In the genomic region with DNA sequence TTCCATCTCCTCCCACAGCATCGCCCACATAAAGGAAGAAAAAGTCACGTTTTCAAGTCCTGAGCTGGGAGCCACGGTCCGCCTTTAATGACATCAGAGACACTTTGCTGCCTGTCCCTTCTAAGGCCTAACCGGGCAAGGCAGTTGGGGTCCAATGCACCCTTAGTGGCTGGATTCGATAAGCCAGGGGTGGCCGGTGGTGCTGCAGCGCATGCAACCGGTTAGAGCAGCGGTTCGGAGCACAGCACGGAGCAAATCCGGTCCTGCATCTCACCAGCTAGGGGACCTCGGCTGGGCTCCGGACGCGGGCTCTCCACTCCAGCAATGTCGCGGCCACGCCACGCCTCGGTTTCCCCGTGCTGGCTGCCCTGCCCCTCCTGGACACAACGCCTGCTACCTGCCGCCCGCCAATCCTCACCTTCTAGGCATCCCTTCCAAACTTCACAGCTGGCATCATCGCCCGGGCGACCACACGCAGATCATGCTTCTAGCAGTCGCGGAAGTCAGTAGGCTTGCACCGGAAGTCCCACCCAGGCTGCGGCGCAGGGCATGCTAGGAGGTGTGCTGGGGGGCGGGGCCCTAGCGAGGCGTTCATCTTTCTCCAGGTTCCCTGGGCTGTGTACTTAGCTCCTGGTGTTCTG, we compare ENCODE assay signal across 8 mouse cellular contexts. TPM values are rescaled to one million over a fixed set of nuclear protein-coding genes. Genes with fewer than 3 reads are reported as not detected.
A peak's percentile ranks its signal among the peaks of the same experiment; 100 is the strongest.
DNase-seq lines count a peak whose midpoint lies in the region; ATAC-seq lines count a peak whose summit lies in the region.

A gene (minus strand): TSS at position 523 of the 641 bp plus-strand sequence.

- H3K27me3 ChIP-seq in hindbrain, embryonic 16.5 days (replicated peaks; ENCODE audit: control insufficient read depth, insufficient read depth, low read length), result no peaks in the 10 kb centered on the region
- H3K27me3 ChIP-seq in megakaryocyte, embryonic 14.5 days (replicated peaks), result no peaks in the 10 kb centered on the region

- peak; percentile 98 for ATAC-seq in hindbrain, embryonic 16.5 days

- WGBS in hindbrain, embryonic 16.5 days, result 1% methylated on average over 32 of the region's 38 CpGs

- peak within 1 kb of the TSS; percentile 60 for H3K27ac ChIP-seq in hindbrain, embryonic 16.5 days (ENCODE audit: low read depth, low read length)

- H3K9me3 ChIP-seq in hindbrain, embryonic 16.5 days (ENCODE audit: control insufficient read depth, low read length), result no peaks in the 10 kb centered on the region
- H3K9me3 ChIP-seq in megakaryocyte, embryonic 14.5 days, result no peaks in the 10 kb centered on the region

- H3K4me3 ChIP-seq in hindbrain, embryonic 16.5 days (ENCODE audit: low read length), result peak within 1 kb of the TSS; percentile 84
- H3K4me3 ChIP-seq in megakaryocyte, embryonic 14.5 days (replicated peaks), result peak within 1 kb of the TSS; percentile 99

- DNase-seq in ZHBTc4 (ENCODE audit: low read depth, low spot score), result peak; percentile 95
- peak; percentile 80 to 83 for DNase-seq in cerebellum, postnatal 36 days
- DNase-seq in gastrocnemius, adult 18-20 months (ENCODE audit: low spot score), result peak; percentile 75
- peak; percentile 63 to 77 for DNase-seq in left cerebral cortex, adult 8-10 months (ENCODE audit: low spot score in 2 of 2)
- DNase-seq in right cerebral cortex, postnatal 14 days, result peak; percentile 85
- peak; percentile 85 for DNase-seq in yolk sac, embryonic 10.5 days (ENCODE audit: low spot score)

- peak within 1 kb of the TSS; percentile 78 for H3K4me2 ChIP-seq in hindbrain, embryonic 16.5 days (ENCODE audit: low read length)

- H3K36me3 ChIP-seq in hindbrain, embryonic 16.5 days (ENCODE audit: control insufficient read depth, insufficient read depth, low read length), result peaks cover 38% of the 10 kb centered on the region
- H3K36me3 ChIP-seq in megakaryocyte, embryonic 14.5 days (replicated peaks; ENCODE audit: low read length), result peaks cover 76% of the 10 kb centered on the region

- peak within 1 kb of the TSS; percentile 83 for H3K9ac ChIP-seq in hindbrain, embryonic 16.5 days (ENCODE audit: low read depth, low read length)

- H3K4me1 ChIP-seq in hindbrain, embryonic 16.5 days (ENCODE audit: control insufficient read depth, insufficient read depth, low read depth, low read length), result peaks cover 7% of the 10 kb centered on the region
- H3K4me1 ChIP-seq in megakaryocyte, embryonic 14.5 days, result peaks cover 26% of the 10 kb centered on the region

RNA-seq across cellular contexts. Expression of the gene that starts here (rescaled TPM):
- total RNA-seq in gastrocnemius, adult 18-20 months (2021), result 1 to 10 TPM; 4.2 to 6.5 TPM
- polyA plus RNA-seq in hindbrain, embryonic 16.5 days (2015; fragmentation: Nextera tagmentation; extraction: Ambion mirVana), result 29.1 and 36.4 TPM in 2 replicates
- total RNA-seq in left cerebral cortex, adult 8-10 months (2022), result 10 to 100 TPM; 52.6 to 88.3 (median 75.3) TPM
- 15.8 and 18.0 TPM in 2 replicates for polyA plus RNA-seq in megakaryocyte, embryonic 14.5 days (2012; ENCODE audit: insufficient read depth, low replicate concordance)

Comparison
In these comparisons a context has a peak if more than half of its experiments do, and no peak if none do; other contexts are left out.
1. Peak in every context shown above with its lines: DNase-seq, ATAC-seq, H3K4me3 ChIP-seq and H3K27ac ChIP-seq.
2. RNA of the gene that starts here (total RNA-seq): 52.6 to 88.3 TPM in left cerebral cortex, adult 8-10 months; 4.2 to 6.5 TPM in gastrocnemius, adult 18-20 months; every median in the first group is over 4 times any median in the second.